Mouse (Mus musculus) forebrain, embryonic 11.5 days (tissue): Measurements from ENCODE around the gene Stat5b. TPM values are rescaled to one million over a fixed set of nuclear protein-coding genes. Genes with fewer than 3 reads are reported as not detected.

Experiments
- ATAC-seq: fragments of 200-750 bp; cut with Nextera tagmentation; replicated peaks from 2 replicates; pipeline ENCODE4 v1.8.0; 2017; ENCODE audit warnings: moderate TSS enrichment; ENCODE audit not compliant: low FRiP score
- DNase-seq: peaks from one replicate; pipeline ENCODE4 v3.0.0-alpha.2; 2017; ENCODE audit warnings: low spot score
- H3K27ac ChIP-seq: fragments of 300-500 bp; sonication (generic); 2 replicates; pipeline ENCODE4 v1.5.1; 2014; ENCODE audit warnings: low read depth, low read length
- H3K27me3 ChIP-seq: fragments of 300-500 bp; sonication (generic); 2 replicates; pipeline ENCODE4 v1.6.1; 2014; ENCODE audit warnings: mild to moderate bottlenecking, low read length, mixed read lengths; ENCODE audit not compliant: control insufficient read depth, insufficient read depth
- H3K36me3 ChIP-seq: fragments of 300-500 bp; sonication (generic); 2 replicates; pipeline ENCODE4 v1.6.1; 2014; ENCODE audit warnings: mild to moderate bottlenecking, low read length, moderate library complexity, mixed read lengths; ENCODE audit not compliant: control insufficient read depth, insufficient read depth
- H3K4me1 ChIP-seq: fragments of 300-500 bp; sonication (generic); replicated peaks from 2 replicates; pipeline ENCODE4 v1.6.1; 2014; ENCODE audit warnings: low read length, mixed read lengths; ENCODE audit not compliant: control insufficient read depth, insufficient read depth
- H3K4me2 ChIP-seq: fragments of 300-500 bp; sonication (generic); 2 replicates; pipeline ENCODE4 v1.6.1; 2014; ENCODE audit warnings: low read depth, mild to moderate bottlenecking, low read length, moderate library complexity, mixed read lengths; ENCODE audit not compliant: severe bottlenecking
- H3K4me3 ChIP-seq: fragments of 300-500 bp; sonication (generic); 2 replicates; pipeline ENCODE4 v1.5.1; 2014; ENCODE audit warnings: low read depth, low read length
- H3K9ac ChIP-seq: fragments of 300-500 bp; sonication (generic); 2 replicates; pipeline ENCODE4 v1.6.1; 2014; ENCODE audit warnings: low read length
- H3K9me3 ChIP-seq: fragments of 300-500 bp; sonication (generic); 2 replicates; pipeline ENCODE4 v1.6.1; 2016; ENCODE audit warnings: low read length, mixed read lengths; ENCODE audit not compliant: control insufficient read depth
- WGBS: fragments of 180-500 bp; shearing (Covaris S2); extraction: QIAGEN DNeasy Blood & Tissue Kit; methylation state at CpG from one replicate; pipeline ENCODE4 v1.1.7; 2014; 5-methylcytosine and 5-hydroxymethylcytosine counted together
- polyA plus RNA-seq: library from polyadenylated mRNA; unstranded; fragments of >200 nt; fragmentation: Nextera tagmentation; extraction: Ambion mirVana; gene quantifications from 2 replicates; pipeline ENCODE4 v1.2.1, GENCODE M21; 2014

Gene Stat5b
- polyA plus RNA-seq, 1 experiment from 2014 or later = 19.1 TPM

DNA sequence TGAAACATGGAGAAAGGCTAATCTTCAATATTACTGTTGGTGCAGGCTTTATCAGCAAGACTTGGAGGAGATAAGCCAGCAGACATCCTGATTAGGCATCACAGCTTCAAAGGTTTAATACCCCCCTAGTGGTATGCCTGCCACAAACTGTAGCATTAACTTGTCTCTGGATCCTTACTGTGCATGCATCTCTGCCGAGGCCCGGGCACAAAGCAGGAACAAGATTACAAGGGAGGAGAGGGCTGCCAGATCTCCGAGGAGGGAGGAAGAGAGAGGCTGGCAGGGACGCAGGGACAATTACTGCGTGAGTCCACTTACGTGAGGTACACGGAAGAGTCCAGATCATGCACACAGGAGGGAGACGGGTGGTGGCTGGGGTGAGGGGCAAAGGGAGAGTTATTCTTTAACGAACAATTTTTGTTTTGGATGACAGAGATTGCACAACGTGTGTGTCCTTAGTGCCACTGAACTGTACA is 21.8 kb downstream of the Stat5b start:
- ATAC-seq = no peak
- H3K4me2 ChIP-seq = no peak overlapping the region
- H3K9me3 ChIP-seq = no peaks in the 10 kb centered on the region; the same call in 1 of the 2 replicates
- H3K4me1 ChIP-seq = no peaks in the 10 kb centered on the region
- no peak overlapping the region for H3K27ac ChIP-seq
- WGBS = 63% methylated on average over 10 of the region's 10 CpGs
- H3K4me3 ChIP-seq = no peak overlapping the region
- H3K36me3 ChIP-seq = no peaks in the 10 kb centered on the region
- no peaks in the 10 kb centered on the region for H3K27me3 ChIP-seq
- H3K9ac ChIP-seq = no peak overlapping the region
- DNase-seq = no peak

DNA sequence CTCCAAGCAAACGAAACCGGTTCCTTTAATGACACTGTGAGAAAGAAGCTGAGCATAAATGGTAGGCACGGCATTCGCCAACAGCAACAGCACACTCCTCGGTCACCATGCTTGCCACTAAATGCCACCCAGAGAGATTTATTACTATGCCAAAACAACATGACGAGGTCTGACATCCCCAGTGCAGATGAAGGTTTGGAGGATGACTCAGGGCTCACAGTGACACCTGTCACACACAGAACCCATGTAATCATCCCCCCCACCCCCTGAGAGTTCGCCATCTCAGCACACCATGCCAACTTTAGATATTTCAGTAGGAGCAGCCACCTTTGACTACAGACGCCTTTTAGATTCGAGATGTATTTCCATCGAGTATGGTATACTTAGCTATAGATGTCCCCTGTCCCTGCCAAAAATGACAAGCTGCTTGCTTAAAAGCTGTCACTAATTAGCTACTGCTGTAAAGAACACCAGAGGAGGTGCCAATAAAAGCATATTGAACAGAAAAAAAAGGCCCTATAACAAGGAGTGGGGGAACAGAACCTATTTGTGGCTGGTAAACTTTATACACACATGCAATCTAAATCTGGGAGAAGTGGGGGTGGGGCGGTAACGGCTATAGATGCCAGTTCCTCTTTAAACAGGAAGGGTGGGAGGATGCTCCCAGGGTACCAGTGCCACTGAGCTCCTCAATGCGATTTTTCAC is 24.2 kb downstream of the Stat5b start:
- DNase-seq = no peak

DNA sequence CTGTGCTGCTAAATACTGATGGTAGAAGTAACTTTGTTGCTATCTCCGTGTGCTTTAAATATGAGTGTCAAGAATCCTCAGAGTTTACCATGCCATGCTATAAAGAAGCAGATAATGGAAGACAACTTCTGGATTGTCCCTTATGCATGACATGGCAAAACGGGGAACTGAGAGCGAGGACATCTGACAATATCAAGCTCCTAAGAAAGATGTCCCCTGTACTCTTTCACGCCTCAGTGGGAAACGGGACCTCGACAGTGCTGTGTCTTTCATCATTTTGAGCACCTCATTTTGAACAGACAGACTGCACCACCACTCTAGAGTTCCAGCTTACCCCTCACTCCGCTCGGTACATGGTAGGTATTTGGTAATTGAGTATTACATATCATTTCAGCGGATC is 25.1 kb downstream of the Stat5b start:
- no peak for DNase-seq
- Histone ChIP-seq H3K4me3 (no peak overlapping the region), H3K36me3 (no peaks in the 10 kb centered on the region), H3K9ac (no peak overlapping the region), H3K9me3 (no peaks in the 10 kb centered on the region; the same call in 1 of the 2 replicates), H3K4me1 (no peaks in the 10 kb centered on the region), H3K27ac (no peak overlapping the region), H3K27me3 (no peaks in the 10 kb centered on the region), H3K4me2 (no peak overlapping the region)
- no peak for ATAC-seq
- 85% methylated on average over 9 of the region's 9 CpGs for WGBS

More for the DNA sequence above, 24.2 kb downstream of the Stat5b start:
- H3K36me3 ChIP-seq = no peaks in the 10 kb centered on the region
- no peak for ATAC-seq
- no peak overlapping the region for H3K4me3 ChIP-seq
- H3K4me2 ChIP-seq = no peak overlapping the region
- no peak overlapping the region for H3K27ac ChIP-seq
- H3K4me1 ChIP-seq = no peaks in the 10 kb centered on the region
- H3K9ac ChIP-seq = no peak overlapping the region
- H3K27me3 ChIP-seq = no peaks in the 10 kb centered on the region
- no peaks in the 10 kb centered on the region; the same call in 1 of the 2 replicates for H3K9me3 ChIP-seq
- 84% methylated on average over 13 of the region's 13 CpGs for WGBS

DNA sequence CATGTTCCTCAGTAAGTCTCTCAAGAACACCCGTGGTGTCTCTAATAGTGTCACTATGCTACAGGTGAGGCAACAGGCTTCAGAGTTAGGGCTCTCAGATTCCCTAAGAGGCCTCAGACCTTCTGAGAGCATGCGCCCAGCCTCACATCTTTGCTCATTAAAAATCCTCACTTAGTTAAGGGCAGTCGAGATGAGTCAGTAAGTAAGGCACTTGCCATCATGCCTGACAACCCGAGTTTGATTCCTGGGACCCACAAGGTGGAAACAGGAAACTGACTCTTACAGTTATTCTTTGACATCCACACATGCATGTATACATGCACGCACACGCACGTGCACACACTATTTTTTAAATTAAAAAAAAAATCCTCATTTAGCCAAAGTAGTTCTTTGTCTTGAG is 26.0 kb downstream of the Stat5b start:
- WGBS = 88% methylated on average over 7 of the region's 7 CpGs
- DNase-seq (no peak), ATAC-seq (no peak)
- H3K9ac ChIP-seq = no peak overlapping the region
- H3K27ac ChIP-seq = no peak overlapping the region
- no peaks in the 10 kb centered on the region for H3K27me3 ChIP-seq
- no peaks in the 10 kb centered on the region for H3K4me1 ChIP-seq
- no peaks in the 10 kb centered on the region; the same call in 1 of the 2 replicates for H3K9me3 ChIP-seq
- no peak overlapping the region for H3K4me2 ChIP-seq
- no peak overlapping the region for H3K4me3 ChIP-seq
- H3K36me3 ChIP-seq = no peaks in the 10 kb centered on the region

DNA sequence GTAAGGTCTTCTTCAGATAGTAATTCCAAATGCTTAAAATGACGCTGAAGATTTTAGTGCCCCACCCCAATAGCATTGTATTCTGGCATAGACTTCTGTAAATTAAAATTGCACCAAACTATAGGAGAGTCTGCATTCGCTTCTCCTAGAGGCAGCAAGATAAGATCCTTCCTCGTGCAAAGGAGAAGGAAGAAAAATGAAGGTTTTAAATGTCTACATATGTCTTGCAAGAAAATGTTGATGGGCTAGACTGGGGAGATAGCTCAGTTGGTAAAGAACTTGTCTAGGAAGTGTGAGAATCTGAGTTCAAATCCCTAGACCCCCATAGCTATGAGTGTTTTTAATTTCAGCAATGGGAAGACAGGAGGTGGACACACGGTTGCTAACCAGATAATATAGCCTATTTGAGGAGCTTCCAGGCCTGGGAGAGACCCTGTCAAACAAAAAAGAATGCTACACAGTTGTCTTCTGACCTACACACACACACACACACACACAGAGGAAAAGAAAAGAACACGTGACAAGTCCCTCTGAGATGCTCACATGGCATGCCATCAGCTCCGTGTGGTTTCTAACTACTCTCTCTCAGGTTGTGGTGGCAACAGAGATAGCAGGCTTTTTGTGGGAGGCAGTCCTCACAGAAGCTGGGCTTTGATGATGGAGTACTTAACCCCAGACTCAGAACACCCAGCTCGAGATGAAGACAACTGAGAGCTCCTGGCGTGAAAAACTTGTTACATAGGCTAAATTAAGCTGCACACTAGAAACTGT is 26.8 kb downstream of the Stat5b start:
- Histone ChIP-seq H3K9me3 (no peaks in the 10 kb centered on the region; the same call in 1 of the 2 replicates), H3K36me3 (no peaks in the 10 kb centered on the region), H3K9ac (no peak overlapping the region), H3K4me1 (no peaks in the 10 kb centered on the region), H3K27me3 (no peaks in the 10 kb centered on the region), H3K4me3 (no peak overlapping the region), H3K27ac (no peak overlapping the region), H3K4me2 (no peak overlapping the region)
- 78% methylated on average over 8 of the region's 8 CpGs for WGBS
- ATAC-seq (no peak), DNase-seq (no peak)

DNA sequence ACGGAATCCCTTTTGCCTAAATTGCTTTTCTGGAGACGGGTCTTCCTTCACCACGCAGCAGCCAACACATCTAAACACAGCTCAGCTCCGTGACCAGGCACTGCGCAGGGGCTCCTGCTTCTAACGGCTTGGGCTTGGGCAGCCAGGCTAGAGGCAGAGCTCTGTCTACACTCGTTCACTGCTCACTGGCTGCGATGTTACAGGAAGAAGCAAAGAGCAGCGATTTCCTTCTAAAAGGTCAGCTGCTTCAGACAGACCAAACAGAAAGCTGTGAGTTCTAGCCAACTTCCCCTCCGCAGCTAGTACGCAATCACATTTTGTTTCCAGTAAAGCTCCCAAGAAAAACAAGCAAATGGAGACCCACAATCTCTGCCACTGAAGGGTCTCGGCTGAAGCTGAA is 28.2 kb downstream of the Stat5b start:
- Histone ChIP-seq H3K27ac (no peak overlapping the region), H3K4me1 (no peaks in the 10 kb centered on the region), H3K36me3 (no peaks in the 10 kb centered on the region), H3K9ac (no peak overlapping the region), H3K4me3 (no peak overlapping the region), H3K27me3 (no peaks in the 10 kb centered on the region), H3K9me3 (no peaks in the 10 kb centered on the region; the same call in 1 of the 2 replicates), H3K4me2 (no peak overlapping the region)
- ATAC-seq (no peak), DNase-seq (no peak)
- 83% methylated on average over 12 of the region's 12 CpGs for WGBS

DNA sequence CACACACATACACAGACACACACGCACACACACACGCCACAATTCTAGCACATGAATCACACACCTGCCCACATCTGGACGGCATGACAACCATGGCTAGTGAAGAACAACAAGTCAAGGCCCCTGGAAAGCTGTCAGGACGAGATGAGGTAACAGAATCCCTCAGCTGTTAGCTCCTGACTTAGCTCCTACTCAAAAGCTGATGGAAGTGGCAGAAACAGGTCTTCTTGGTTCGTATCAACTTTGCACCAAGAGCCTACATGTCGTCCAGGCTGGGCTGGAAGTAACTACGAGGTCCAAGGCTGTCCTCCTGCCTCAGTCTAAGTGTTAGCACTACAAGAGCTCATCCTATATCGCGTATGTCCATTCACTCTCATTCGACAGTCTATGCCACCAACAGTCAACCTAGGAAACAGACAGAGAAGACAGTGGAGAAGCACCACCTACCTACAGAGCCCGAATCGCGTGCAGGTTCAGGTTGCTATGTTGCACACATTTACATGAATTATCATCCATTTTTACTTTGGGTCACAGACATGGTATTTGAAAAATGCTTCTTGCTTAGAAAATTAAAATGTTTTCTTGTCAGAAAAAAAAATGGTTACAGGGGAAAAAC is 28.8 kb downstream of the Stat5b start:
- Histone ChIP-seq H3K9ac (no peak overlapping the region), H3K27me3 (no peaks in the 10 kb centered on the region), H3K4me3 (no peak overlapping the region), H3K4me1 (no peaks in the 10 kb centered on the region), H3K9me3 (no peaks in the 10 kb centered on the region), H3K4me2 (no peak overlapping the region), H3K36me3 (no peaks in the 10 kb centered on the region), H3K27ac (no peak overlapping the region)
- ATAC-seq (no peak), DNase-seq (no peak)
- 91% methylated on average over 13 of the region's 13 CpGs for WGBS

DNA sequence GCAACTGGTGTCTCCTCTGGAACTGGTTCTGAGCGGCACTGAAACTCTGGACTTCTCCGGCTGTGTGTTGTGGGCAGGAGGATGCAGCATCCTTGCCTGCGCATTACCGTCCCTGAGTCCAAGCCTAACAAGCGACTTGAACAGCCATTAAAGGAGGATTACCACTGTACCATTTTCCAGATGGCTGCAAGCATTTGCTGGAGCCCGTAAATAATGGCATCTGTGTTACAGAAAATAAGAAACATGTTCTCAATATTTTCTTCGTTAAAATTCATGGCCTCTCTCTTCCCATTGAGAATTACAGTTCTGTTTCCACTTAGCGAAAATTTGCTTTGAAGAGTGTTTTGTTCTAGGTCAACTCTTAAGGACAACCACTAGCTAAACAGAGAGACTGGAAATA is 30.5 kb downstream of the Stat5b start:
- Histone ChIP-seq H3K27me3 (no peaks in the 10 kb centered on the region), H3K4me3 (no peak overlapping the region), H3K4me2 (no peak overlapping the region), H3K9me3 (no peaks in the 10 kb centered on the region), H3K9ac (no peak overlapping the region), H3K4me1 (no peaks in the 10 kb centered on the region), H3K27ac (no peak overlapping the region), H3K36me3 (no peaks in the 10 kb centered on the region)
- WGBS = 79% methylated on average over 8 of the region's 8 CpGs
- ATAC-seq (no peak), DNase-seq (no peak)
